ENCODE assay signal across 8 mouse cellular contexts in the genomic region with DNA sequence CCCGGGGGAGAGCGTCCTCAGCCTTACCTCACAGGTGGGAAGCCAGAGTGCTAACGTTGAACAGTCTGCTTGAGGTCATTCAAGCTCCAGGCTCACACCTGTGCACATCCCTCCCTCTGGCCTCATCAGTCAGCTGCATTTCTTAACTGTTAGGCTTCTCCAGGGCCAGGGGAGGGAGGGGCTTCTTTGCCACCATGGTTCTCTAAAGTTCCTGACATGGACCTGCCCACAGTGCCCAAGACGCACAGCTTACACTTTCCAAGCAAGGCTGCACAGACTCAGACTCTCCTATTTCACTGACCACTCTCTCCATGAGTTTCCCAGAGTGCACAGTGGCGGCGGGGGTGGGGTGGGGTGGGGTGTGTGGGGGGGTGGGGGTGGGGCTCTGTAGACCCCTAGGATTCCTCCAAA. TPM values are rescaled to one million over a fixed set of nuclear protein-coding genes. Genes with fewer than 3 reads are reported as not detected.
DNase-seq lines count a peak whose midpoint lies in the region; ATAC-seq and TF ChIP-seq lines count a peak whose summit lies in the region.
"Had no signal": no experiment of that assay in that cellular context is flagged by ENCODE, and none has a peak within 500 bp of the region (broad histone marks: within the 10 kb centered on the region; RNA-seq: fewer than 3 reads in every experiment).

No protein-coding gene starts in this region.

- H3K36me3 ChIP-seq in kidney, postnatal 0 days (ENCODE audit: insufficient read depth, low read length), result no peaks in the 10 kb centered on the region
- no peaks in the 10 kb centered on the region for H3K36me3 ChIP-seq in embryonic facial prominence, embryonic 15.5 days
- H3K36me3 ChIP-seq in hindbrain, embryonic 12.5 days, result no peaks in the 10 kb centered on the region
- H3K36me3 ChIP-seq in midbrain, embryonic 14.5 days (ENCODE audit: control insufficient read depth, insufficient read depth, low read length), result no peaks in the 10 kb centered on the region

- ATAC-seq in kidney, postnatal 0 days (replicated peaks; ENCODE audit: low FRiP score, low read depth), result peak; percentile 53
- ATAC-seq in embryonic facial prominence, embryonic 15.5 days (ENCODE audit: insufficient number of reproducible peaks, low FRiP score, low TSS enrichment, low read depth), result peak; percentile 40; the same call in 1 of the 2 replicates
- peak; percentile 53 for ATAC-seq in hindbrain, embryonic 12.5 days (ENCODE audit: low FRiP score)
- ATAC-seq in midbrain, embryonic 14.5 days (ENCODE audit: low FRiP score, low TSS enrichment), result no peak; the same call in 1 of the 2 replicates

- H3K27ac ChIP-seq in kidney, postnatal 0 days, result no peak overlapping the region
- H3K27ac ChIP-seq in embryonic facial prominence, embryonic 15.5 days (replicated peaks), result peak overlapping the region; percentile 89
- H3K27ac ChIP-seq in hindbrain, embryonic 12.5 days, result peak overlapping the region; percentile 98
- H3K27ac ChIP-seq in midbrain, embryonic 14.5 days (replicated peaks; ENCODE audit: low read depth, low read length), result peak overlapping the region; percentile 95
- H3K27ac ChIP-seq in left cerebral cortex, adult 2 months, result no peak overlapping the region

- no peak overlapping the region for H3K4me3 ChIP-seq in kidney, postnatal 0 days (replicated peaks; ENCODE audit: low read depth, low read length)
- peak overlapping the region; percentile 40; the same call in 1 of the 2 replicates for H3K4me3 ChIP-seq in embryonic facial prominence, embryonic 15.5 days (replicated peaks)
- H3K4me3 ChIP-seq in hindbrain, embryonic 12.5 days, result peak overlapping the region; percentile 30
- H3K4me3 ChIP-seq in midbrain, embryonic 14.5 days (replicated peaks; ENCODE audit: low read depth, low read length), result no peak overlapping the region
- H3K4me3 ChIP-seq in left cerebral cortex, adult 2 months, result no peak overlapping the region

- no peaks in the 10 kb centered on the region for H3K27me3 ChIP-seq in kidney, postnatal 0 days (ENCODE audit: insufficient read depth, low read length)
- H3K27me3 ChIP-seq in embryonic facial prominence, embryonic 15.5 days, result no peaks in the 10 kb centered on the region
- no peaks in the 10 kb centered on the region for H3K27me3 ChIP-seq in hindbrain, embryonic 12.5 days
- no peaks in the 10 kb centered on the region for H3K27me3 ChIP-seq in midbrain, embryonic 14.5 days (ENCODE audit: control insufficient read depth, insufficient read depth, low read length)

- peaks cover 7% of the 10 kb centered on the region; the same call in 1 of the 2 replicates for H3K4me1 ChIP-seq in kidney, postnatal 0 days (replicated peaks; ENCODE audit: insufficient read depth, low read length)
- H3K4me1 ChIP-seq in embryonic facial prominence, embryonic 15.5 days, result peaks cover 33% of the 10 kb centered on the region
- H3K4me1 ChIP-seq in hindbrain, embryonic 12.5 days, result peaks cover 30% of the 10 kb centered on the region
- peaks cover 20% of the 10 kb centered on the region for H3K4me1 ChIP-seq in midbrain, embryonic 14.5 days (ENCODE audit: control insufficient read depth, insufficient read depth, low read length)

- DNase-seq in kidney, postnatal 0 days (ENCODE audit: low spot score), result peak; percentile 28
- DNase-seq in kidney, postnatal 25 days, result no peak
- peak; percentile 34 for DNase-seq in midbrain, embryonic 14.5 days
- DNase-seq in Muller cell, postnatal 12 days (ENCODE audit: inconsistent ontology term), result no peak
- no peak for DNase-seq in left cerebral cortex, adult 2 months (ENCODE audit: extremely low spot score in 1 of 2, low spot score in 2 of 2)
- DNase-seq: gastrocnemius, postnatal 25 days had no signal

- intact Hi-C loops in left cerebral cortex, adult 2 months (cut with DNase I), result no loop called here

- WGBS in kidney, postnatal 0 days, result 22% methylated on average over 6 of the region's 6 CpGs
- 23% methylated on average over 6 of the region's 6 CpGs for WGBS in embryonic facial prominence, embryonic 15.5 days
- WGBS in hindbrain, embryonic 12.5 days, result 30% methylated on average over 6 of the region's 6 CpGs
- WGBS in midbrain, embryonic 14.5 days, result 15% methylated on average over 6 of the region's 6 CpGs

- H3K4me2 ChIP-seq in kidney, postnatal 0 days (ENCODE audit: low read length), result peak overlapping the region; percentile 53; the same call in 1 of the 2 replicates
- H3K4me2 ChIP-seq in embryonic facial prominence, embryonic 15.5 days (replicated peaks), result peak overlapping the region; percentile 51
- peak overlapping the region; percentile 60 for H3K4me2 ChIP-seq in hindbrain, embryonic 12.5 days (replicated peaks)
- H3K4me2 ChIP-seq in midbrain, embryonic 14.5 days (ENCODE audit: low read length), result peak overlapping the region; percentile 55

- no peaks in the 10 kb centered on the region for H3K9me3 ChIP-seq in kidney, postnatal 0 days (replicated peaks; ENCODE audit: low read length)
- H3K9me3 ChIP-seq in embryonic facial prominence, embryonic 15.5 days (replicated peaks), result no peaks in the 10 kb centered on the region
- no peaks in the 10 kb centered on the region for H3K9me3 ChIP-seq in hindbrain, embryonic 12.5 days (replicated peaks)
- H3K9me3 ChIP-seq in midbrain, embryonic 14.5 days (ENCODE audit: control insufficient read depth, low read length), result no peaks in the 10 kb centered on the region

- H3K9ac ChIP-seq in kidney, postnatal 0 days (ENCODE audit: low read depth, low read length), result 0 out of 2 replicates have a peak overlapping the region, but pooled peaks have one; percentile 3
- no peak overlapping the region for H3K9ac ChIP-seq in embryonic facial prominence, embryonic 15.5 days
- H3K9ac ChIP-seq in hindbrain, embryonic 12.5 days, result peak overlapping the region; percentile 78
- H3K9ac ChIP-seq in midbrain, embryonic 14.5 days (replicated peaks; ENCODE audit: low read length), result peak overlapping the region; percentile 65

- TF ChIP-seq CTCF in kidney, postnatal 0 days (IDR thresholded peaks at IDR 0.05; ENCODE audit: low read depth), result no peak
- TF ChIP-seq CTCF in left cerebral cortex, adult 2 months (IDR thresholded peaks at IDR 0.05), result no peak

RNA-seq across cellular contexts. Expression of a gene that starts 10.1 kb away (rescaled TPM):
- 0.06 and 0.16 TPM in 2 replicates for polyA plus RNA-seq in kidney, postnatal 0 days (2015; fragmentation: Nextera tagmentation; extraction: Ambion mirVana)
- 2.0 and 3.6 TPM in 2 replicates for polyA plus RNA-seq in embryonic facial prominence, embryonic 15.5 days (2015; fragmentation: Nextera tagmentation; extraction: Ambion mirVana)
- 1.7 and 3.2 TPM in 2 replicates for polyA plus RNA-seq in hindbrain, embryonic 12.5 days (2016; fragmentation: Nextera tagmentation; extraction: Ambion mirVana)
- 0.47 and 0.77 TPM in 2 replicates for polyA plus RNA-seq in midbrain, embryonic 14.5 days (2014; fragmentation: Nextera tagmentation; extraction: Ambion mirVana)
- under 1 TPM; 0.30 to 0.66 TPM for total RNA-seq in left cerebral cortex, adult 2 months (2021)
- total RNA-seq: gastrocnemius, postnatal 25 days had no signal

RNA-seq across cellular contexts. Expression of a gene that starts 10.1 kb away (rescaled TPM):
- polyA plus RNA-seq in kidney, postnatal 0 days (2015; fragmentation: Nextera tagmentation; extraction: Ambion mirVana), result 10.7 and 12.1 TPM in 2 replicates
- polyA plus RNA-seq in embryonic facial prominence, embryonic 15.5 days (2015; fragmentation: Nextera tagmentation; extraction: Ambion mirVana), result 19.3 and 20.6 TPM in 2 replicates
- 16.1 and 16.6 TPM in 2 replicates for polyA plus RNA-seq in hindbrain, embryonic 12.5 days (2016; fragmentation: Nextera tagmentation; extraction: Ambion mirVana)
- 3.4 and 5.2 TPM in 2 replicates for polyA plus RNA-seq in midbrain, embryonic 14.5 days (2014; fragmentation: Nextera tagmentation; extraction: Ambion mirVana)
- 1 to 10 TPM in 1 of 2 experiments, under 1 TPM in 1; 0.95 to 1.5 TPM for total RNA-seq in left cerebral cortex, adult 2 months (2021)

RNA-seq across cellular contexts. Expression of a gene that starts 28.5 kb away (rescaled TPM):
- 0.09 TPM in 1 of 2 replicates, not detected in the other for polyA plus RNA-seq in kidney, postnatal 0 days (2015; fragmentation: Nextera tagmentation; extraction: Ambion mirVana)
- 1.1 and 1.2 TPM in 2 replicates for polyA plus RNA-seq in embryonic facial prominence, embryonic 15.5 days (2015; fragmentation: Nextera tagmentation; extraction: Ambion mirVana)
- 0.30 and 0.72 TPM in 2 replicates for polyA plus RNA-seq in hindbrain, embryonic 12.5 days (2016; fragmentation: Nextera tagmentation; extraction: Ambion mirVana)
- polyA plus RNA-seq in midbrain, embryonic 14.5 days (2014; fragmentation: Nextera tagmentation; extraction: Ambion mirVana), result 0.47 and 0.89 TPM in 2 replicates
- total RNA-seq in left cerebral cortex, adult 2 months (2021), result under 1 TPM; 0.27 to 0.30 TPM
- total RNA-seq: gastrocnemius, postnatal 25 days had no signal

RNA-seq across cellular contexts. Expression of a gene that starts 43.6 kb away (rescaled TPM):
- 1.7 and 1.9 TPM in 2 replicates for polyA plus RNA-seq in kidney, postnatal 0 days (2015; fragmentation: Nextera tagmentation; extraction: Ambion mirVana)
- 1.5 and 1.7 TPM in 2 replicates for polyA plus RNA-seq in embryonic facial prominence, embryonic 15.5 days (2015; fragmentation: Nextera tagmentation; extraction: Ambion mirVana)
- 0.96 and 1.3 TPM in 2 replicates for polyA plus RNA-seq in hindbrain, embryonic 12.5 days (2016; fragmentation: Nextera tagmentation; extraction: Ambion mirVana)
- 1.0 and 1.2 TPM in 2 replicates for polyA plus RNA-seq in midbrain, embryonic 14.5 days (2014; fragmentation: Nextera tagmentation; extraction: Ambion mirVana)
- 1 to 10 TPM; 1.4 to 2.2 TPM for total RNA-seq in left cerebral cortex, adult 2 months (2021)

RNA-seq across cellular contexts. Expression of a gene that starts 54.2 kb away (rescaled TPM):
- 150 and 159 TPM in 2 replicates for polyA plus RNA-seq in kidney, postnatal 0 days (2015; fragmentation: Nextera tagmentation; extraction: Ambion mirVana)
- polyA plus RNA-seq in embryonic facial prominence, embryonic 15.5 days (2015; fragmentation: Nextera tagmentation; extraction: Ambion mirVana), result 228 and 237 TPM in 2 replicates
- polyA plus RNA-seq in hindbrain, embryonic 12.5 days (2016; fragmentation: Nextera tagmentation; extraction: Ambion mirVana), result 102 and 106 TPM in 2 replicates
- polyA plus RNA-seq in midbrain, embryonic 14.5 days (2014; fragmentation: Nextera tagmentation; extraction: Ambion mirVana), result 115 and 150 TPM in 2 replicates
- total RNA-seq in left cerebral cortex, adult 2 months (2021), result 10 to 100 TPM; 44.1 to 45.2 TPM

Comparison
In these comparisons a context has a peak if more than half of its experiments do, and no peak if none do; other contexts are left out.
1. DNase-seq: peak in kidney, postnatal 0 days (single experiment) and midbrain, embryonic 14.5 days (single experiment); none in kidney, postnatal 25 days (0 of 2), Muller cell, postnatal 12 days (single experiment) and left cerebral cortex, adult 2 months (0 of 2).
2. H3K27ac ChIP-seq: peak in embryonic facial prominence, embryonic 15.5 days (single experiment), hindbrain, embryonic 12.5 days (single experiment) and midbrain, embryonic 14.5 days (single experiment); none in kidney, postnatal 0 days (single experiment) and left cerebral cortex, adult 2 months (single experiment).
3. H3K4me3 ChIP-seq: peak in embryonic facial prominence, embryonic 15.5 days (single experiment) and hindbrain, embryonic 12.5 days (single experiment); none in kidney, postnatal 0 days (single experiment), midbrain, embryonic 14.5 days (single experiment) and left cerebral cortex, adult 2 months (single experiment).
4. Peak in every context shown above with its lines, with median percentiles within 50 percentile points of each other: H3K4me2 ChIP-seq.